Mouse (Mus musculus) monocyte, adult 2 months (primary cell): ENCODE data around the gene Appl2.

Experiments used
- DNase-seq, 2 experiments: peaks; one replicate each; pipeline ENCODE4 v3.0.0; 2022; ENCODE audit warnings: low spot score in 2 of 2, low read depth in 1 of 2

Gene Appl2

DNA sequence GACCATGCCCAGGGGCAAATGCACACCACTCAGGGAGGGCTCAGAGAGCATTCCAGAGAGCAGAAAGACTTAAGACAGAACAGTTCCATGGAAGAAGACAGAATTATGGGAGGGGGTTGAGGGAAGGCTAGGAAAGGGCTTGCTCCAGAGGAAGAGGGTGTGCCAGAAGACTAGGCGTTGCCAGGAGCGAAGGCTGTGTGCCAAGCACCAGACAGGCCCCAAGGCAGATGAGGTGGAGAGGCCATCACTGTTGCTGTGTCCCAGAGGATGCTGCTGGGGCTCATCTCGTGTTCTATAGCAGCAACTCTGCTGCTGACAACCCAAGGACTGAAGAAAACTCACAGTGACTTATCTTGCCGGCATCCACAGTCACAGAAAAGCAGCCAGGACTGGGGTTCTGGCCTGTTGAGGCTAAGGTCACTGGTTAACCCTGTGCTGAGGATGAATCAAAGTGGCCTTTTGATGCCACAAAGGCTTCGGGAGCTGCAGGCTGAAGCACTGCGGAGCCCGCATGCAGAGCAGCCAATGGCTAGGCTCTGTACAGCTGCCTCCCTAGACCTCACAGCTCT lies 15.6 kb downstream of the Appl2 start:
- DNase-seq: no peak

DNA sequence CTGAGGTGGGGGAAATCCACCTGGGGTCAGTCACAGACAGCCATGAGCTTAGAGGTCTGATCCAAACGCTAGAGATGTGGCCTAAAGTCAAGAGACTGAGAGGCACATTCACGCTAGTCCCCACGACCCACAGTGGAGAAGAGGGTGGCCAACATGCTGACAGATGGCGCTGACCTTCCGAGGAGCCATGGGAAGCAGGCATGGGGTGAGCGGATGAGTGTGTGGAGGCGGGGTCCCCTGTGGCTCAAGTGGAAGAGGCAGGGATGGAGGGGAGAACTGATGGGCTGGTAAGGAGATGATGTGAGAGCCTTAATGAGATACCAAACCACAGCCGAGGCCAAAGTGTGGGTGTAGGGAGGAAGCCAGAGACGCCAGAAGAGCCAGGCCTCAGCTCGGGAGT lies 16.8 kb downstream of the Appl2 start:
- DNase-seq: no peak

DNA sequence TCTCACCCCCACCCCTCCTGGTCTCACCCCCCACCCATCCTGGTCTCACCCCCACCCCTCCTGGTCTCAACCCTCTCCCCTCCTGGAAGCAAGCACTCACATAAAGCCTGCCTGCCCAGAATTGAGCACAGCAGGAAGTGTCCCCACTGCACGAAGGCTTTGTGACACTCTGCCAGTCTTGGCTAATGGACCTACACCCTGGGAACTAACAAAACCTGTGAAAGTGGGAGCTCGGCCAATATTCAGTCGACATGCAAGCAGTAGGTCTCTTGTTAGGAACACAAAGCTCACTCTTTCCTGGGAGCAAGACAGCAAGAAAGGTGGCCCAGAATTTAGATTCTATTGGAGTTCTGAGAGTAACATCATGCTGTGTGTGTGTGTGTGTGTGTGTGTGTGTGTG lies 17.6 kb downstream of the Appl2 start:
- DNase-seq: no peak

DNA sequence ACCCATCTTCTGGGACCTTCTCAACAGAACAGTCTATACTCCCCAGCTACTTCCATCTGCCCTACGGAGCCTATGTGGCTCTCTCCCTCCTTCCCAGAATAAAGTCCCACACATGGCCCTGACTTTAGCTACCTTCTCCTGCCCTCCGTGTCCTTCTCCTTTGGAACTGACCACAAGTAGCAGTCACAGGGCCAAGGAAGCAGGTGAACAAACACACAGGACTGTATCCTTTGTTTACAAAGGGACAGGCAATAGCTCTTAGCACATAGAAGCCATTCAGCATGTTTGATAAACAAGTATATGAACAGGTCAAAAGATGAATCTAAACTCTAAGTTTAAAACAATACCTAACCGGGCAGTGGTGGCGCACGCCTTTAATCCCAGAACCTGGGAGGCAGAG lies 18.7 kb downstream of the Appl2 start:
- DNase-seq: no peak

DNA sequence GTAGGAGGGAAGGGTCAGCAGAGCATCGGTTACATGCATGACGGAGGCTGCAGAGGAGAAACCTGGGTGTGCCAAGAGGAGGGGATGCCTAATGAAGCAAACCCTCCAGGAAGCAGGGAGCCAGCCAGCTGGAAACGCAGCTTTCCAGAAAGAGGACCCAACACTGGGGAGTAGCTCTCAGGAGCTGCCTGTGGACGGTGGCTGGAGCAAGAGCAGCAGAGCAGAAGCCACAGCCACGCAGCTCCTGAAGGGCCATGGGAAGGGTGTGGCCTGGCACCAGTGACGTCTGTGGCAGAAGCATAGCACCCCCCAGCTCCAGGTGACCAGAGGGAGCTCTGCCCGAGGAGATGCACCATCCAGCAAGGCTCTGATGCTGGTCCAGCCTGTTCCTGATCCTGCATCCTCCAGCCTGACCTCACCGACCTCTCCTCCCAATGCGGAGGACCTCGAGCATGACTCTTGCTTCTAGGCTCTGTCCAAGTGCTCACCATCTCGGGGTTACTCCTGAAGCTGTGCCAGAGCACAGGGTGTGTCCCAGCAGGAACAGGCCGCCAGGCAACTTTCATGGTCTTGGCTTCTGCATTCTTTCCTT lies 19.3 kb downstream of the Appl2 start:
- no peak for DNase-seq

GRCm38 (mm10) chr10:83628241-83628640 lies 20.3 kb downstream of the Appl2 start:
- DNase-seq: no peak

GRCm38 (mm10) chr10:83627113-83627687 lies 21.3 kb downstream of the Appl2 start:
- DNase-seq: no peak

GRCm38 (mm10) chr10:83624841-83625240 lies 23.7 kb downstream of the Appl2 start:
- DNase-seq: no peak

DNA sequence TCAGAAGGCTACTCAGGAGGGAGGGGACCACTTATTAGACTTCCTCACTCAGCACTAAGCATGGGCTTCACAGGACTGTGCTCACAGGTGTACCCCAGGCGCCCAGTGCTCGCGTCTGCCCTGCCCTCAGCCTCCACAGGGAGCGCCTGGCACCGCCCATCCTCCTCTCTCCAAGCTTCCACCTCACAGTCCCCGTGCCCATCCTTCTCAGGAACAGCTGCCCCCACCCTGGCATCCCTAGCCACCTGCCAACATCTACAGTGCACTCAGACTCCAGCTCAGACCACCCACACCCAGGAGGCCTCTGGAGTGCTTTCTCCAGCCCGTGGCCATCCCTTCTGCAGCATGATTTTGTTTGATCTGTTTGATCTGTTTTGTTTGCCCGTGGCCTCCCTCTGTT lies 24.5 kb downstream of the Appl2 start:
- no peak for DNase-seq

DNA sequence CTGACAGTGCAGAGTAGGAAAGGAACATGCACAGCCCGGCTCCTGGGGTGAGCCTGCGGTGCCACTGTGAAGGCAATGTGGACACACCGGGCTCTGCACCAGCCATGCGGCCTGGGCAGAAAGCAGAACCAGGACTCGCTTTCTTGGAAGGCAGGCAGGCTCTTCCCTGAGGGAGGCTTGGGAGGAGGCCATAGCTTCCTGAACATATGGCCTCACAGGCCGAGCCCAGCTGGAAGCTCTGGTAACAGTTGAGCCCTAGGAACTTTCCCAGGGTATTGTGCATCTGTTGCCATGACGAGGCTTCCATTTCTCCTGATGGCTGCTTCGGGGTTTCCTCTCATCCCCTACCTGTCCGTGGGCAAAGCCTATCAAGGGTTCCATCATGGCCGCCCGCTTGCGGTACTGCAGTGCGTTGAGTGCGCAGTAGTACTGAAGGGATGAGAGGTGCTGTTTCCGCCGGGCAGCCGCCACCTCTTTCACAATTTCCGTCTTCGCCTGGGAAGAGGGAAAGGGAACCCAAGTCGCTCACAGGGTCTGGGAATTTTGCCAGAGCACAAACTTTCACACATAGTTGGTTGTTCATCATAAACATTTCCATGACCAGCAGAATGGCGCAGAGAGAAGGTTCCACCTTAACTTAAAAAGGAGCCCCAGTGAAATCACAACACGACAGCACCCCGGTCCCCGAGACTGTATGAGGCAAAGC lies 28.0 kb downstream of the Appl2 start:
- DNase-seq: no peak

DNA sequence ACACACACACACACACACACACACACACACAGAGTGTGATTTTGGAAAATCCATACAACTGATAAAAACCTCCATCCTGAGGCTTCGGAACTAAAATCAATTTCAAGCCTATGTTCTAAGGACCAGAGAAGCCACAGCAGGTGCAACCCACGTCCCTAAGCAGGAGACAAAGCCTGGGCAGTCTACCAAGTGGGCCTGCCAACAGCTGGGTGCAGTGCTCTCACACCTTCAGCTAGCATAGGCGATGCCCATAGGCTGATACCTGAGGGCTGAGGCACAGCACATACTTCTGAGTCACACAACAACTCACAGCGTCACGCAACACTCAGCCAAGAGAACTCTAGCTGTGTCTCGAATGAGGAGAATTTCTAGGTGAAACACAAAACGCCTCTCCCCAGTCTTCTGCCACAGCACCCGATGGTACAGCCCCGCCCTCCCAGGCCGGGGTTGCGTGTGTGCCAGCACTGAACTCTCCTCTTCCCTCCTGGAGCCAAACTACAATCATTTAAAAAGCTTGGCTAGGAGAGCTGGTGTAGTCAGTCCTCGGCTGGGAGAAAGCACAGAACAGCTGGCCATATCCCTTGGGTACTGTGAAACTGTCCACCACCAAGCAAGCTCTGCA lies 29.6 kb downstream of the Appl2 start:
- no peak for DNase-seq

GRCm38 (mm10) chr10:83617366-83617765 lies 31.2 kb downstream of the Appl2 start:
- no peak for DNase-seq

DNA sequence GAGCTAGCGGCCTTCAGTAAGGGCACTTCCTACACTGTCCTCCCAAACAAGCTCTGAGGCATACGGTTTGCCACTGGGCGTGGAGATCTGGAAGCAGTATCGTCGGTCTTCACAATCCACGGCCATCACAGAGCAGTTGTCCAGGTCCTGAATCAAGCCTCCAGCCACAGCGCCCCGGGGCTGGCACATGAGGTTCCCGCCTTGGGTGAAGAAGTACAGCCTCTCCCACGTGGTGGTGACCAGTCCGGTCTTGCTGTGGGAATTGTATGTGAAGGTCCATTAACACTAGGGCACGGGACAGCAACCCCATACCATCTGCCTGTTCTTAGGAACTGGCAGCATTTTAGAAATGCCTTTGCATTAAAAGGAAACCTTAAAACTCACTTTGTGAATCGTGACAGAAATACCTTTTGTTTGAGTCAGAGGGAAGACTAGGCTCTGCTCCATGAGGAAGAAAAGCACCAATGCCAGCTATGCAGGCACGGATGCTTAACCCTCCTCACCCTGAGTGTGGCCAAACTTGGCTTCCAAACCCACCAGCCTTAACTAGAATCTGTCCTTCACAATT lies 35.8 kb downstream of the Appl2 start:
- DNase-seq: no peak

DNA sequence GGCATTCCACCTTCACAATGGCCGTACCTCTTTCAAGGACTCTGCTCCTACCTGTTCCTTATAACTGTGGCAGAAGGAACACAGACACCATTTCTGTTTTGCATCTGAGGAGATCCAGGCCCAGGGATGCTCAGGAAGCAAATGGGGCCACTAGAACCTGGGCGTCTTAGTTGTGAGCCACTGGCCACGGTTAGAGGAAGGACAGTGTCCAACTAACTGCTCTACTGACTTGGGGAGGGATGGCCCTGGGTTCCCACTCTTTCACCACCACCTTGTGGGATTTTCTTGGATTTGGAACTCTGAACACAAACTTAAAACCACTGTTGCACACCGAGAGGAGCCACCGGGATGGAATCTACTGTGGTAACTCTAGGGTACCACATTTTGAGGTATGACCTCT lies 36.7 kb downstream of the Appl2 start:
- no peak for DNase-seq

- no peak for DNase-seq
Observed at GRCm38 (mm10) chr10:83610518-83610917, 38.0 kb downstream of the Appl2 start.

GRCm38 (mm10) chr10:83608596-83608995 lies 39.9 kb downstream of the Appl2 start:
- no peak for DNase-seq

DNA sequence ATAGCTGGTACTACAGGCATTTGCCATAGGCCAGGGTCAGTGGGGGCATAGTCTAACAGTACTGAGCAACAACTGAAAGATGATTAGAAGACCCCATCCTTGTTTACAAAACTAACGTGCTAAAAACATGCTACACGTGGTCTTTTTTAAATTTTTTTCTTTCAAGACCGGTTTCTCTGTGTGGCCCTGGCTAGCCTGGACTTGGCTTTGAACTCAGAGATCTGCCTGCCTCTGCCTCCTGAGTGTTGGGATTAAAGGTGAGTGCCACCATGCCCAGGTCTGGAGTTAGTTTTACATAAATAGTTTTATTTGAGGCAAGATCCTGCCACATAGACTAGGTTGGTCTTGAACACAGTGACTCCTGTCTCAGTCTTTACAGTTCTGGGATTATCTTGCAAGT lies 41.4 kb downstream of the Appl2 start:
- no peak for DNase-seq

GRCm38 (mm10) chr10:83605637-83606183 lies 42.8 kb downstream of the Appl2 start:
- no peak for DNase-seq

DNA sequence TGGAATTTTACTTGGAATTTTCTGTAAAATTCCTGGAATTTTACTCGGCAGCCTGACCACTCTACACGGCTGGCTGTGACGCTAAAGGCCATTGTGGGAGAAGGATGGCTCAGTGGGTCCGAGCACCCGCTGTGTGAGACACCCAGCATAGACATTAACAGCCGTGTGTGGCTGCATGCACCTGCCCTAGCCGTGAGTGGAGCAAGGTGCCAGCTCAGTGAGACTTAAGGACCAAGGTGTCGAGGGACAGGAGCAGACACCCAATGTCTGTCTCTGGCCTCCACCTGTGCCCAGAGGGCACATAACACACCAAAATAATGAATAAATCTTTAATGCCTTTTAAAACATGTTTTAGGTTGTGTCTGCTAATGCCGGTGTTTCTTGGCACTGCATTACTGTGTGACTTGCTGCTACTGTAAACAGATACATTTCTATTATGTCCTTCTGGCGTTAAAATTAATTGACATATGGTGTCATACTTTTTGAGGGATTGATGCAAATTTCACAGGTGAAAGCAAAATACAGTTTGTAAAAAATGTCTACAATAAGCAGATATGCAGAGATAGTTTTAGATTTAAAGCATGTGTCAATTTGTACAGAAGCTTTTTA lies 44.5 kb downstream of the Appl2 start:
- DNase-seq: no peak

GRCm38 (mm10) chr10:83600650-83601049 lies 47.9 kb downstream of the Appl2 start:
- DNase-seq: no peak

GRCm38 (mm10) chr10:83594526-83594925 lies 54.0 kb downstream of the Appl2 start:
- no peak for DNase-seq
